Mouse (Mus musculus) spleen, postnatal 14 days (tissue): ENCODE data around the gene Asic2.
"Not testable (repeated sequence)": the region's sequence is repeated elsewhere in the genome, so short reads cannot be mapped to it uniquely, and the experiment has no call there.

Experiments
- DNase-seq, 2 experiments: peaks; one replicate each; pipeline ENCODE4 v3.0.0; 2021 to 2022; ENCODE audit warnings: low spot score in 2 of 2

Asic2 gene

GRCm38 (mm10) chr11:81350498-81350897 lies 617.8 kb downstream of the Asic2 start:
- not testable (repeated sequence) for DNase-seq

GRCm38 (mm10) chr11:81331977-81332376 lies 636.3 kb downstream of the Asic2 start:
- no peak for DNase-seq

GRCm38 (mm10) chr11:81330982-81331381 lies 637.3 kb downstream of the Asic2 start:
- no peak for DNase-seq

- DNase-seq: no peak
Observed at GRCm38 (mm10) chr11:81328088-81328487, 640.2 kb downstream of the Asic2 start.

- no peak for DNase-seq
Observed at GRCm38 (mm10) chr11:81323146-81323545, 645.1 kb downstream of the Asic2 start.

- no peak for DNase-seq
Observed at GRCm38 (mm10) chr11:81322466-81322865, 645.8 kb downstream of the Asic2 start.

GRCm38 (mm10) chr11:81290041-81290440 lies 678.2 kb downstream of the Asic2 start:
- DNase-seq: no peak

- no peak for DNase-seq
Observed at GRCm38 (mm10) chr11:81283185-81283584, 685.1 kb downstream of the Asic2 start.

- no peak for DNase-seq
Observed at GRCm38 (mm10) chr11:81280070-81280469, 688.2 kb downstream of the Asic2 start.

GRCm38 (mm10) chr11:81277406-81277805 lies 690.9 kb downstream of the Asic2 start:
- no peak for DNase-seq

- no peak for DNase-seq
Observed at GRCm38 (mm10) chr11:81272677-81273418, 695.4 kb downstream of the Asic2 start.

GRCm38 (mm10) chr11:81271422-81271821 lies 696.8 kb downstream of the Asic2 start:
- no peak for DNase-seq

GRCm38 (mm10) chr11:81270518-81270917 lies 697.7 kb downstream of the Asic2 start:
- DNase-seq: no peak

- DNase-seq: no peak
Observed at GRCm38 (mm10) chr11:81263757-81264156, 704.5 kb downstream of the Asic2 start.

- DNase-seq: no peak
Observed at GRCm38 (mm10) chr11:81263193-81263592, 705.1 kb downstream of the Asic2 start.

- DNase-seq: no peak
Observed at GRCm38 (mm10) chr11:81261259-81261658, 707.0 kb downstream of the Asic2 start.

- DNase-seq: not testable (repeated sequence)
Observed at GRCm38 (mm10) chr11:81241183-81241582, 727.1 kb downstream of the Asic2 start.

GRCm38 (mm10) chr11:81239966-81240681 lies 728.1 kb downstream of the Asic2 start:
- no peak for DNase-seq

GRCm38 (mm10) chr11:81239091-81239490 lies 729.2 kb downstream of the Asic2 start:
- no peak for DNase-seq

GRCm38 (mm10) chr11:81236070-81236469 lies 732.2 kb downstream of the Asic2 start:
- DNase-seq: no peak

- DNase-seq: no peak
Observed at GRCm38 (mm10) chr11:81223361-81223760, 744.9 kb downstream of the Asic2 start.

- DNase-seq: no peak
Observed at GRCm38 (mm10) chr11:81220786-81221185, 747.5 kb downstream of the Asic2 start.

- DNase-seq: no peak
Observed at GRCm38 (mm10) chr11:81205471-81205870, 762.8 kb downstream of the Asic2 start.
